Mouse (Mus musculus) midbrain, embryonic 12.5 days (tissue): ENCODE data around the gene Ppp1r15b. TPM values are rescaled to one million over a fixed set of nuclear protein-coding genes. Genes with fewer than 3 reads are reported as not detected.

ENCODE experiments used
- ATAC-seq: fragments of 200-750 bp; cut with Nextera tagmentation; 2 replicates; pipeline ENCODE4 v1.8.0; 2017; ENCODE audit warnings: low read depth, moderate TSS enrichment, moderate library complexity; ENCODE audit not compliant: low FRiP score
- H3K27ac ChIP-seq: fragments of 300-500 bp; sonication (generic); replicated peaks from 2 replicates; pipeline ENCODE4 v1.5.1; 2016; ENCODE audit warnings: mild to moderate bottlenecking
- H3K27me3 ChIP-seq: fragments of 300-500 bp; sonication (generic); 2 replicates; pipeline ENCODE4 v1.6.1; 2016; ENCODE audit warnings: mild to moderate bottlenecking
- H3K36me3 ChIP-seq: fragments of 300-500 bp; sonication (generic); 2 replicates; pipeline ENCODE4 v1.6.1; 2016
- H3K4me1 ChIP-seq: fragments of 300-500 bp; sonication (generic); 2 replicates; pipeline ENCODE4 v1.6.1; 2016
- H3K4me2 ChIP-seq: fragments of 300-500 bp; sonication (generic); replicated peaks from 2 replicates; pipeline ENCODE4 v1.6.1; 2016; ENCODE audit warnings: mild to moderate bottlenecking, moderate library complexity
- H3K4me3 ChIP-seq: fragments of 300-500 bp; sonication (generic); 2 replicates; pipeline ENCODE4 v1.5.1; 2016; ENCODE audit warnings: mild to moderate bottlenecking
- H3K9ac ChIP-seq: fragments of 300-500 bp; sonication (generic); replicated peaks from 2 replicates; pipeline ENCODE4 v1.6.1; 2016; ENCODE audit warnings: mild to moderate bottlenecking, moderate library complexity
- H3K9me3 ChIP-seq: fragments of 300-500 bp; sonication (generic); 2 replicates; pipeline ENCODE4 v1.6.1; 2016; ENCODE audit warnings: mild to moderate bottlenecking
- WGBS: fragments of 180-500 bp; shearing (Covaris S2); methylation state at CpG from one replicate; pipeline ENCODE4 v1.1.7; 2016; 5-methylcytosine and 5-hydroxymethylcytosine counted together
- polyA plus RNA-seq: library from polyadenylated mRNA; unstranded; fragments of >200 nt; fragmentation: Nextera tagmentation; extraction: Ambion mirVana; gene quantifications from 2 replicates; pipeline ENCODE4 v1.2.1, GENCODE M21; 2016

Gene Ppp1r15b
- polyA plus RNA-seq, 1 experiment from 2014 or later = 52.7 TPM

- Histone ChIP-seq H3K27me3 (peaks cover 14% of the 10 kb centered on the region; the same call in 1 of the 2 replicates), H3K4me3 (peak overlapping the region; percentile 70), H3K36me3 (no peaks in the 10 kb centered on the region), H3K9ac (peak overlapping the region; percentile 87), H3K27ac (peak overlapping the region; percentile 99), H3K4me2 (peak overlapping the region; percentile 75), H3K9me3 (no peaks in the 10 kb centered on the region), H3K4me1 (peaks cover 47% of the 10 kb centered on the region)
- peak; percentile 45 for ATAC-seq
- WGBS = 1% methylated on average over 16 of the region's 16 CpGs
Observed at GRCm38 (mm10) chr1:133182706-133183095, 51.8 kb downstream of the Ppp1r15b start.

- peak overlapping the region; percentile 75 for H3K4me2 ChIP-seq
- ATAC-seq = peak; percentile 17
- H3K27ac ChIP-seq = peak overlapping the region; percentile 99
- WGBS = 4% methylated on average over 16 of the region's 16 CpGs
- H3K36me3 ChIP-seq = no peaks in the 10 kb centered on the region
- H3K9ac ChIP-seq = peak overlapping the region; percentile 87
- peaks cover 9% of the 10 kb centered on the region; the same call in 1 of the 2 replicates for H3K27me3 ChIP-seq
- H3K9me3 ChIP-seq = no peaks in the 10 kb centered on the region
- peaks cover 54% of the 10 kb centered on the region for H3K4me1 ChIP-seq
- peak overlapping the region; percentile 70 for H3K4me3 ChIP-seq
Observed at GRCm38 (mm10) chr1:133183141-133183925, 52.4 kb downstream of the Ppp1r15b start.

GRCm38 (mm10) chr1:133187948-133188680 lies 57.2 kb downstream of the Ppp1r15b start:
- peak overlapping the region; percentile 34 for H3K9ac ChIP-seq
- H3K36me3 ChIP-seq = peaks cover 8% of the 10 kb centered on the region; the same call in 1 of the 2 replicates
- peaks cover 57% of the 10 kb centered on the region for H3K4me1 ChIP-seq
- H3K4me3 ChIP-seq = no peak overlapping the region
- WGBS = 3% methylated on average over 4 of the region's 4 CpGs
- no peaks in the 10 kb centered on the region for H3K9me3 ChIP-seq
- H3K4me2 ChIP-seq = peak overlapping the region; percentile 36
- peak overlapping the region; percentile 96 for H3K27ac ChIP-seq
- no peaks in the 10 kb centered on the region for H3K27me3 ChIP-seq
- peak; percentile 94 for ATAC-seq

GRCm38 (mm10) chr1:133188719-133189118 lies 57.8 kb downstream of the Ppp1r15b start:
- H3K9ac ChIP-seq = no peak overlapping the region
- no peaks in the 10 kb centered on the region for H3K27me3 ChIP-seq
- H3K4me1 ChIP-seq = peaks cover 56% of the 10 kb centered on the region
- ATAC-seq = no peak
- H3K36me3 ChIP-seq = peaks cover 8% of the 10 kb centered on the region; the same call in 1 of the 2 replicates
- no peak overlapping the region for H3K4me3 ChIP-seq
- H3K27ac ChIP-seq = peak overlapping the region; percentile 96
- H3K4me2 ChIP-seq = peak overlapping the region; percentile 36; the same call in 1 of the 2 replicates
- no peaks in the 10 kb centered on the region for H3K9me3 ChIP-seq
- 69% methylated on average over 8 of the region's 8 CpGs for WGBS

Other genes with a start within 250 kb of the Ppp1r15b start
- 50.1 and 56.4 TPM in 2 replicates for gene Mdm4, start 100.6 kb upstream of the Ppp1r15b start, polyA plus RNA-seq
- gene Pik3c2b, start 85.5 kb upstream of the Ppp1r15b start, polyA plus RNA-seq = 21.3 and 21.7 TPM in 2 replicates
- gene Plekha6, start 33.1 kb downstream of the Ppp1r15b start, polyA plus RNA-seq = 27.7 and 36.1 TPM in 2 replicates
- gene Golt1a, start 178.7 kb downstream of the Ppp1r15b start, polyA plus RNA-seq = not detected in 2 replicates
- not detected in 2 replicates for gene Kiss1, start 190.7 kb downstream of the Ppp1r15b start, polyA plus RNA-seq
- gene Ren1, start 219.4 kb downstream of the Ppp1r15b start, polyA plus RNA-seq = not detected in 2 replicates
- gene Etnk2, start 232.4 kb downstream of the Ppp1r15b start, polyA plus RNA-seq = 3.8 and 3.9 TPM in 2 replicates